Mouse (Mus musculus) heart, embryonic 10.5 days (tissue): ENCODE data around the gene Hba-a2. TPM values are rescaled to one million over a fixed set of nuclear protein-coding genes. Genes with fewer than 3 reads are reported as not detected.
"Not testable (repeated sequence)": the region's sequence is repeated elsewhere in the genome, so short reads cannot be mapped to it uniquely, and the experiment has no call there.

Source experiments
- DNase-seq: peaks from one replicate; pipeline ENCODE4 v3.0.0-alpha.2; 2017; ENCODE audit warnings: low spot score
- H3K27ac ChIP-seq: fragments of 300-500 bp; sonication (generic); 2 replicates; pipeline ENCODE4 v1.5.1; 2016; ENCODE audit warnings: mild to moderate bottlenecking
- H3K27me3 ChIP-seq: fragments of 300-500 bp; sonication (generic); 2 replicates; pipeline ENCODE4 v1.6.1; 2016; ENCODE audit warnings: mild to moderate bottlenecking; ENCODE audit not compliant: poor library complexity, insufficient read depth, severe bottlenecking
- H3K36me3 ChIP-seq: fragments of 300-500 bp; sonication (generic); 2 replicates; pipeline ENCODE4 v1.6.1; 2016; ENCODE audit warnings: mild to moderate bottlenecking, moderate library complexity
- H3K4me1 ChIP-seq: fragments of 300-500 bp; sonication (generic); 2 replicates; pipeline ENCODE4 v1.6.1; 2016; ENCODE audit warnings: mild to moderate bottlenecking
- H3K4me3 ChIP-seq: fragments of 300-500 bp; sonication (generic); 2 replicates; pipeline ENCODE4 v1.5.1; 2016; ENCODE audit warnings: mild to moderate bottlenecking, moderate library complexity
- H3K9me3 ChIP-seq: fragments of 300-500 bp; sonication (generic); 2 replicates; pipeline ENCODE4 v1.6.1; 2016; ENCODE audit warnings: mild to moderate bottlenecking, moderate library complexity
- WGBS: fragments of 180-500 bp; shearing (Covaris S2); methylation state at CpG from one replicate; pipeline ENCODE4 v1.1.7; 2016; 5-methylcytosine and 5-hydroxymethylcytosine counted together
- polyA plus RNA-seq: library from polyadenylated mRNA; unstranded; fragments of >200 nt; fragmentation: Nextera tagmentation; extraction: Ambion mirVana; gene quantifications from 2 replicates; pipeline ENCODE4 v1.2.1, GENCODE M21; 2016

Gene Hba-a2
- polyA plus RNA-seq, 1 experiment from 2014 or later = 9,075 TPM

GRCm38 (mm10) chr11:32267964-32268363 lies 28.3 kb upstream of the Hba-a2 start:
- DNase-seq = no peak
- peaks cover 14% of the 10 kb centered on the region for H3K4me1 ChIP-seq
- no peaks in the 10 kb centered on the region for H3K36me3 ChIP-seq
- no peaks in the 10 kb centered on the region for H3K9me3 ChIP-seq
- peak overlapping the region; percentile 99 for H3K27ac ChIP-seq
- H3K4me3 ChIP-seq = peak overlapping the region; percentile 93
- WGBS = 25% methylated on average over 5 of the region's 5 CpGs
- no peaks in the 10 kb centered on the region; the same call in none of the 2 replicates for H3K27me3 ChIP-seq

- peaks cover 13% of the 10 kb centered on the region for H3K4me1 ChIP-seq
- no peaks in the 10 kb centered on the region for H3K36me3 ChIP-seq
- no peaks in the 10 kb centered on the region; the same call in none of the 2 replicates for H3K27me3 ChIP-seq
- H3K27ac ChIP-seq = peak overlapping the region; percentile 99; the same call in 1 of the 2 replicates
- H3K4me3 ChIP-seq = no peak overlapping the region
- WGBS = 56% methylated on average over 5 of the region's 5 CpGs
- no peaks in the 10 kb centered on the region for H3K9me3 ChIP-seq
- DNase-seq = peak; percentile 88
These were observed 27.3 kb upstream of the Hba-a2 start for GRCm38 (mm10) chr11:32268952-32269351.

GRCm38 (mm10) chr11:32271178-32271577 lies 25.1 kb upstream of the Hba-a2 start:
- Histone ChIP-seq H3K4me3 (no peak overlapping the region), H3K27ac (peak overlapping the region; percentile 16; the same call in 1 of the 2 replicates), H3K27me3 (peaks cover 10% of the 10 kb centered on the region), H3K36me3 (no peaks in the 10 kb centered on the region), H3K4me1 (peaks cover 8% of the 10 kb centered on the region), H3K9me3 (no peaks in the 10 kb centered on the region)
- 45% methylated on average over 4 of the region's 4 CpGs for WGBS
- DNase-seq = no peak

GRCm38 (mm10) chr11:32276347-32276746 lies 19.9 kb upstream of the Hba-a2 start, which contains the start of gene Hba-x:
Hba-x (plus strand) TSS chr11:32276400.
- peaks cover 61% of the 10 kb centered on the region for H3K27me3 ChIP-seq
- DNase-seq = peak; percentile 95
- 68% methylated on average over 3 of the region's 3 CpGs for WGBS
- no peaks in the 10 kb centered on the region for H3K4me1 ChIP-seq
- no peaks in the 10 kb centered on the region for H3K9me3 ChIP-seq
- peak within 1 kb of the TSS; percentile 62; the same call in 1 of the 2 replicates for H3K27ac ChIP-seq
- peak within 1 kb of the TSS; percentile 29; the same call in 1 of the 2 replicates for H3K4me3 ChIP-seq
- no peaks in the 10 kb centered on the region for H3K36me3 ChIP-seq

- Histone ChIP-seq H3K4me1 (no peaks in the 10 kb centered on the region), H3K36me3 (no peaks in the 10 kb centered on the region), H3K27me3 (peaks cover 68% of the 10 kb centered on the region), H3K9me3 (no peaks in the 10 kb centered on the region), H3K27ac (no peak overlapping the region), H3K4me3 (no peak overlapping the region)
- peak; percentile 92 for DNase-seq
- 53% methylated on average over 21 of the region's 21 CpGs for WGBS
These were observed 18.4 kb upstream of the Hba-a2 start for GRCm38 (mm10) chr11:32277736-32278457.

- no peaks in the 10 kb centered on the region for H3K9me3 ChIP-seq
- peak; percentile 91 for DNase-seq
- H3K4me3 ChIP-seq = no peak overlapping the region
- no peaks in the 10 kb centered on the region for H3K36me3 ChIP-seq
- 66% methylated on average over 12 of the region's 12 CpGs for WGBS
- H3K27ac ChIP-seq = no peak overlapping the region
- H3K27me3 ChIP-seq = peaks cover 68% of the 10 kb centered on the region
- no peaks in the 10 kb centered on the region for H3K4me1 ChIP-seq
These were observed 17.8 kb upstream of the Hba-a2 start for GRCm38 (mm10) chr11:32278458-32278957.

- H3K36me3 ChIP-seq = no peaks in the 10 kb centered on the region
- no peak overlapping the region for H3K4me3 ChIP-seq
- H3K27ac ChIP-seq = no peak overlapping the region
- no peaks in the 10 kb centered on the region for H3K4me1 ChIP-seq
- 76% methylated on average over 2 of the region's 2 CpGs for WGBS
- no peaks in the 10 kb centered on the region for H3K9me3 ChIP-seq
- DNase-seq = peak; percentile 63
- H3K27me3 ChIP-seq = peaks cover 64% of the 10 kb centered on the region
These were observed 15.6 kb upstream of the Hba-a2 start for GRCm38 (mm10) chr11:32280646-32281045.

GRCm38 (mm10) chr11:32281416-32282144 lies 14.7 kb upstream of the Hba-a2 start:
- Histone ChIP-seq H3K27me3 (peaks cover 54% of the 10 kb centered on the region), H3K9me3 (no peaks in the 10 kb centered on the region), H3K27ac (peak overlapping the region; percentile 64), H3K36me3 (no peaks in the 10 kb centered on the region), H3K4me3 (no peak overlapping the region), H3K4me1 (no peaks in the 10 kb centered on the region)
- WGBS = 73% methylated on average over 1 of the region's 1 CpGs
- DNase-seq = peak; percentile 76

GRCm38 (mm10) chr11:32283091-32283777 lies 13.1 kb upstream of the Hba-a2 start, which contains the start of gene Hba-a1:
Hba-a1 (plus strand) TSS chr11:32283511.
- H3K27ac ChIP-seq, H3K9me3 ChIP-seq, H3K36me3 ChIP-seq, H3K4me1 ChIP-seq, H3K4me3 ChIP-seq: not testable (repeated sequence)
- peaks cover 53% of the 10 kb centered on the region for H3K27me3 ChIP-seq
- whole genome bisulfite sequencing = 47% methylated on average over 1 of the region's 5 CpGs
- peak; percentile 69 for DNase-seq

- H3K9me3 ChIP-seq, H3K4me3 ChIP-seq, H3K36me3 ChIP-seq, H3K27ac ChIP-seq, H3K4me1 ChIP-seq, DNase-seq: not testable (repeated sequence)
- 36% methylated on average over 2 of the region's 2 CpGs for WGBS
- H3K27me3 ChIP-seq = peaks cover 51% of the 10 kb centered on the region
These were observed 11.7 kb upstream of the Hba-a2 start for GRCm38 (mm10) chr11:32284582-32284981.

- 65% methylated on average over 7 of the region's 7 CpGs for WGBS
- Histone ChIP-seq H3K9me3 (no peaks in the 10 kb centered on the region), H3K27ac (no peak overlapping the region), H3K36me3 (no peaks in the 10 kb centered on the region), H3K27me3 (peaks cover 47% of the 10 kb centered on the region), H3K4me1 (no peaks in the 10 kb centered on the region), H3K4me3 (no peak overlapping the region)
- DNase-seq = peak; percentile 68
These were observed 11.1 kb upstream of the Hba-a2 start for GRCm38 (mm10) chr11:32285031-32285775.

- not testable (repeated sequence) for H3K9me3 ChIP-seq, H3K4me3 ChIP-seq, DNase-seq, H3K36me3 ChIP-seq, H3K4me1 ChIP-seq, H3K27ac ChIP-seq
- H3K27me3 ChIP-seq = peaks cover 40% of the 10 kb centered on the region
These were observed 10.4 kb upstream of the Hba-a2 start for GRCm38 (mm10) chr11:32285887-32286286.
